Mouse (Mus musculus) hindbrain, embryonic 11.5 days (tissue): Measurements from ENCODE around the gene Pycr1. TPM values are rescaled to one million over a fixed set of nuclear protein-coding genes. Genes with fewer than 3 reads are reported as not detected.

Experiments
- ATAC-seq: fragments of 200-750 bp; cut with Nextera tagmentation; 2 replicates; pipeline ENCODE4 v1.8.0; 2017; ENCODE audit warnings: mild to moderate bottlenecking, moderate TSS enrichment, moderate library complexity; ENCODE audit not compliant: low FRiP score
- DNase-seq: peaks from one replicate; pipeline ENCODE4 v3.0.0-alpha.2; 2015; ENCODE audit warnings: low spot score
- H3K27ac ChIP-seq: fragments of 300-500 bp; sonication (generic); 2 replicates; pipeline ENCODE4 v1.5.1; 2014; ENCODE audit warnings: mild to moderate bottlenecking, low read depth, low read length
- H3K27me3 ChIP-seq: fragments of 300-500 bp; sonication (generic); 2 replicates; pipeline ENCODE4 v1.6.1; 2014; ENCODE audit warnings: mild to moderate bottlenecking, low read length, moderate library complexity, mixed read lengths; ENCODE audit not compliant: control insufficient read depth, insufficient read depth
- H3K36me3 ChIP-seq: fragments of 300-500 bp; sonication (generic); 2 replicates; pipeline ENCODE4 v1.6.1; 2014; ENCODE audit warnings: mild to moderate bottlenecking, low read length, moderate library complexity, mixed read lengths; ENCODE audit not compliant: control insufficient read depth, insufficient read depth
- H3K4me1 ChIP-seq: fragments of 300-500 bp; sonication (generic); replicated peaks from 2 replicates; pipeline ENCODE4 v1.6.1; 2014; ENCODE audit warnings: low read length, mixed read lengths; ENCODE audit not compliant: control insufficient read depth, insufficient read depth
- H3K4me2 ChIP-seq: fragments of 300-500 bp; sonication (generic); replicated peaks from 2 replicates; pipeline ENCODE4 v1.6.1; 2014; ENCODE audit warnings: mild to moderate bottlenecking, low read depth, low read length
- H3K4me3 ChIP-seq: fragments of 300-500 bp; sonication (generic); 2 replicates; pipeline ENCODE4 v1.5.1; 2014; ENCODE audit warnings: low read depth, low read length
- H3K9ac ChIP-seq: fragments of 300-500 bp; sonication (generic); 2 replicates; pipeline ENCODE4 v1.6.1; 2014; ENCODE audit warnings: low read depth, low read length
- H3K9me3 ChIP-seq: fragments of 300-500 bp; sonication (generic); 2 replicates; pipeline ENCODE4 v1.6.1; 2016; ENCODE audit warnings: low read length; ENCODE audit not compliant: control insufficient read depth
- WGBS: fragments of 180-500 bp; shearing (Covaris S2); extraction: QIAGEN DNeasy Blood & Tissue Kit; methylation state at CpG from one replicate; pipeline ENCODE4 v1.1.7; 2014; 5-methylcytosine and 5-hydroxymethylcytosine counted together
- polyA plus RNA-seq: library from polyadenylated mRNA; unstranded; fragments of >200 nt; fragmentation: Nextera tagmentation; extraction: Ambion mirVana; gene quantifications from 2 replicates; pipeline ENCODE4 v1.2.1, GENCODE M21; 2014

Gene Pycr1
- polyA plus RNA-seq, 1 experiment from 2014 or later = 28.2 TPM

DNA sequence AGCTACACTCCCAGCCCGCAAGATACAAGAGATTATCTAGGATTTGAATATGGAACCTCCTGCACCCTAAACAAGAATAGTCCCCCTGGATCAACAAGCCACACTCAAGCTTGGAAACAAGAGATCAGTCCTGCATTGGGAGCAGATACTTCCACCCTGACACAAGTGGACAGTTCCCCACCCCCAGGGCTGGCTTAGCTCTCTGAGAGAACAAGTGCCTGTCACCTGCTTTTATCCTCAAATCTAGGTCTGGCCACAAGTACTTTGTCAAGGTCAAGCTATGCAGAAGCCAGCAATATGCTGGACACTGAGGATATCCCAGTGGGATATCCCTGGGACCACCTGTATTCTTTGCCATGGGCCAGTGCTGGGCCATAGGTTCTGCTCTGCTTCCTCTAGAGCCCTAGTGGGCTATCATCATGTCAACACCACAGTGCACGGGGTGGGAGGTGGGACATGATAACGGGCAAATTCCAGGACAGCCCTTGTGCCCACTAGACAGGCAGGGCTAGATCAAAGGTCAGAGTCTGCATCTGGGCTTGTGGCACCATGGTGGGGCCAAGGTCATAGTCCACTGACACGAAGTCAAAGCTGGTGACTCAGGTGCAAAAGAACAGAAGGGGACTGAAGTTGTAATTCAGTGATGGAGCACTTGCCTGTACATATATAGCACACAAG, 26.8 kb downstream of the Pycr1 start:
- WGBS = 52% methylated on average over 4 of the region's 4 CpGs
- Histone ChIP-seq H3K4me2 (peak overlapping the region; percentile 84), H3K4me3 (peak overlapping the region; percentile 75), H3K9me3 (no peaks in the 10 kb centered on the region), H3K9ac (peak overlapping the region; percentile 80), H3K27ac (no peak overlapping the region), H3K27me3 (no peaks in the 10 kb centered on the region), H3K36me3 (peaks cover 11% of the 10 kb centered on the region; the same call in 1 of the 2 replicates), H3K4me1 (peaks cover 4% of the 10 kb centered on the region; the same call in 1 of the 2 replicates)
- DNase-seq (no peak), ATAC-seq (no peak)

GRCm38 (mm10) chr11:120615606-120616203, 27.9 kb downstream of the Pycr1 start:
- 91% methylated on average over 11 of the region's 11 CpGs for WGBS
- Histone ChIP-seq H3K4me2 (no peak overlapping the region), H3K27ac (no peak overlapping the region), H3K9ac (no peak overlapping the region), H3K4me3 (no peak overlapping the region), H3K27me3 (no peaks in the 10 kb centered on the region), H3K4me1 (peaks cover 4% of the 10 kb centered on the region; the same call in 1 of the 2 replicates), H3K9me3 (no peaks in the 10 kb centered on the region), H3K36me3 (peaks cover 16% of the 10 kb centered on the region)
- DNase-seq (no peak), ATAC-seq (no peak)

GRCm38 (mm10) chr11:120615167-120615566, 28.4 kb downstream of the Pycr1 start:
- Histone ChIP-seq H3K27ac (no peak overlapping the region), H3K36me3 (peaks cover 11% of the 10 kb centered on the region), H3K4me1 (peaks cover 4% of the 10 kb centered on the region; the same call in 1 of the 2 replicates), H3K9ac (no peak overlapping the region), H3K9me3 (no peaks in the 10 kb centered on the region), H3K4me2 (no peak overlapping the region), H3K4me3 (no peak overlapping the region), H3K27me3 (no peaks in the 10 kb centered on the region)
- ATAC-seq (no peak), DNase-seq (no peak)
- 94% methylated on average over 6 of the region's 6 CpGs for WGBS

DNA sequence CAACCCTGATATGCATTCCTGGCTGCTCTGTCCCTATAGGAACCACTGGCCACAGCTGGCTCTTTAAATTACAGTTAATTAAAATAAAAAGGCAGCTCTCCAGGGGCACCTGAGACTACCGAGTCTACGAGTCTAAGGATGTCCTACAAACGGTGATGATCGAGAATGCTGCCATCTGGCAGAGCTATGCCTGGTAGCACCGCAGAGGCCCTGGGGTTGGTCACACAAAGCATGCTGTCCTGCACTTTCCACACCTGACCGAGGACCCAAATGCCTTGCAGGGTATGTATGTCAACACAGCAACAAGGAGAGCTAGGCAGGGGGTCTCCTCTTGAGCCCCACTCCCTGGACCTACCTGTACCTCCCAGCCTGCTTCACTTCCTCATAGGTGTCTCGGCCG, 29.6 kb downstream of the Pycr1 start:
- Histone ChIP-seq H3K9me3 (no peaks in the 10 kb centered on the region), H3K4me3 (no peak overlapping the region), H3K4me2 (no peak overlapping the region), H3K27me3 (peaks cover 4% of the 10 kb centered on the region; the same call in 1 of the 2 replicates), H3K36me3 (peaks cover 10% of the 10 kb centered on the region; the same call in 1 of the 2 replicates), H3K9ac (no peak overlapping the region), H3K27ac (no peak overlapping the region), H3K4me1 (peaks cover 6% of the 10 kb centered on the region; the same call in 1 of the 2 replicates)
- ATAC-seq = no peak
- DNase-seq = no peak
- 82% methylated on average over 8 of the region's 8 CpGs for WGBS

GRCm38 (mm10) chr11:120613481-120613972, 30.0 kb downstream of the Pycr1 start:
- DNase-seq (no peak), ATAC-seq (no peak)
- 92% methylated on average over 10 of the region's 10 CpGs for WGBS
- H3K36me3 ChIP-seq = peaks cover 10% of the 10 kb centered on the region; the same call in 1 of the 2 replicates
- H3K4me1 ChIP-seq = peaks cover 8% of the 10 kb centered on the region; the same call in 1 of the 2 replicates
- H3K9me3 ChIP-seq = no peaks in the 10 kb centered on the region
- H3K27ac ChIP-seq = no peak overlapping the region
- H3K4me2 ChIP-seq = no peak overlapping the region
- no peak overlapping the region for H3K9ac ChIP-seq
- H3K27me3 ChIP-seq = peaks cover 5% of the 10 kb centered on the region; the same call in 1 of the 2 replicates
- no peak overlapping the region for H3K4me3 ChIP-seq

- DNase-seq (peak; percentile 80), ATAC-seq (no peak)
- H3K4me3 ChIP-seq = no peak overlapping the region; the same call in 1 of the 2 replicates
These were observed 30.8 kb downstream of the Pycr1 start for GRCm38 (mm10) chr11:120612763-120613162.

GRCm38 (mm10) chr11:120610477-120611046, 33.0 kb downstream of the Pycr1 start:
- Histone ChIP-seq H3K27ac (no peak overlapping the region), H3K27me3 (peaks cover 13% of the 10 kb centered on the region; the same call in 1 of the 2 replicates), H3K4me3 (no peak overlapping the region), H3K9me3 (no peaks in the 10 kb centered on the region), H3K9ac (no peak overlapping the region), H3K4me1 (peaks cover 7% of the 10 kb centered on the region; the same call in 1 of the 2 replicates), H3K36me3 (peaks cover 7% of the 10 kb centered on the region; the same call in 1 of the 2 replicates), H3K4me2 (no peak overlapping the region)
- no peak for DNase-seq
- no peak for ATAC-seq
- 78% methylated on average over 9 of the region's 9 CpGs for WGBS

More at GRCm38 (mm10) chr11:120612763-120613162, 30.8 kb downstream of the Pycr1 start:
- Histone ChIP-seq H3K36me3 (peaks cover 7% of the 10 kb centered on the region; the same call in 1 of the 2 replicates), H3K9me3 (no peaks in the 10 kb centered on the region), H3K4me1 (peaks cover 12% of the 10 kb centered on the region; the same call in 1 of the 2 replicates), H3K9ac (no peak overlapping the region), H3K27ac (no peak overlapping the region), H3K4me2 (no peak overlapping the region), H3K27me3 (peaks cover 10% of the 10 kb centered on the region; the same call in 1 of the 2 replicates)
- 31% methylated on average over 6 of the region's 6 CpGs for WGBS

- no peak overlapping the region for H3K4me2 ChIP-seq
- H3K27me3 ChIP-seq = peaks cover 13% of the 10 kb centered on the region; the same call in 1 of the 2 replicates
- peaks cover 7% of the 10 kb centered on the region; the same call in 1 of the 2 replicates for H3K36me3 ChIP-seq
- WGBS = 45% methylated on average over 8 of the region's 8 CpGs
- no peak overlapping the region for H3K27ac ChIP-seq
- H3K4me3 ChIP-seq = no peak overlapping the region
- no peaks in the 10 kb centered on the region for H3K9me3 ChIP-seq
- ATAC-seq (no peak), DNase-seq (no peak)
- no peak overlapping the region for H3K9ac ChIP-seq
- peaks cover 7% of the 10 kb centered on the region; the same call in 1 of the 2 replicates for H3K4me1 ChIP-seq
These were observed 34.3 kb downstream of the Pycr1 start for GRCm38 (mm10) chr11:120609250-120609649.
